Mouse (Mus musculus) forebrain, embryonic 12.5 days (tissue): ENCODE measurements around the gene Fam155a. TPM values are rescaled to one million over a fixed set of nuclear protein-coding genes. Genes with fewer than 3 reads are reported as not detected.

Source experiments
- ATAC-seq: fragments of 200-750 bp; cut with Nextera tagmentation; 2 replicates; pipeline ENCODE4 v1.8.0; 2017; ENCODE audit warnings: moderate TSS enrichment; ENCODE audit not compliant: low FRiP score
- H3K27ac ChIP-seq: fragments of 300-500 bp; sonication (generic); 2 replicates; pipeline ENCODE4 v1.5.1; 2016; ENCODE audit warnings: mild to moderate bottlenecking
- H3K27me3 ChIP-seq: fragments of 300-500 bp; sonication (generic); 2 replicates; pipeline ENCODE4 v1.6.1; 2016; ENCODE audit warnings: mild to moderate bottlenecking
- H3K36me3 ChIP-seq: fragments of 300-500 bp; sonication (generic); replicated peaks from 2 replicates; pipeline ENCODE4 v1.6.1; 2016; ENCODE audit warnings: mild to moderate bottlenecking
- H3K4me1 ChIP-seq: fragments of 300-500 bp; sonication (generic); 2 replicates; pipeline ENCODE4 v1.6.1; 2016
- H3K4me2 ChIP-seq: fragments of 300-500 bp; sonication (generic); 2 replicates; pipeline ENCODE4 v1.6.1; 2016; ENCODE audit warnings: mild to moderate bottlenecking, moderate library complexity
- H3K4me3 ChIP-seq: fragments of 300-500 bp; sonication (generic); replicated peaks from 2 replicates; pipeline ENCODE4 v1.5.1; 2016; ENCODE audit warnings: mild to moderate bottlenecking
- H3K9ac ChIP-seq: fragments of 300-500 bp; sonication (generic); 2 replicates; pipeline ENCODE4 v1.6.1; 2016; ENCODE audit warnings: mild to moderate bottlenecking
- H3K9me3 ChIP-seq: fragments of 300-500 bp; sonication (generic); 2 replicates; pipeline ENCODE4 v1.6.1; 2016
- WGBS: fragments of 180-500 bp; shearing (Covaris S2); methylation state at CpG from one replicate; pipeline ENCODE4 v1.1.7; 2016; 5-methylcytosine and 5-hydroxymethylcytosine counted together
- polyA plus RNA-seq: library from polyadenylated mRNA; unstranded; fragments of >200 nt; fragmentation: Nextera tagmentation; extraction: Ambion mirVana; gene quantifications from 2 replicates; pipeline ENCODE4 v1.2.1, GENCODE M21; 2016

The Fam155a gene
- polyA plus RNA-seq, 1 experiment from 2014 or later: 5.2 TPM

DNA sequence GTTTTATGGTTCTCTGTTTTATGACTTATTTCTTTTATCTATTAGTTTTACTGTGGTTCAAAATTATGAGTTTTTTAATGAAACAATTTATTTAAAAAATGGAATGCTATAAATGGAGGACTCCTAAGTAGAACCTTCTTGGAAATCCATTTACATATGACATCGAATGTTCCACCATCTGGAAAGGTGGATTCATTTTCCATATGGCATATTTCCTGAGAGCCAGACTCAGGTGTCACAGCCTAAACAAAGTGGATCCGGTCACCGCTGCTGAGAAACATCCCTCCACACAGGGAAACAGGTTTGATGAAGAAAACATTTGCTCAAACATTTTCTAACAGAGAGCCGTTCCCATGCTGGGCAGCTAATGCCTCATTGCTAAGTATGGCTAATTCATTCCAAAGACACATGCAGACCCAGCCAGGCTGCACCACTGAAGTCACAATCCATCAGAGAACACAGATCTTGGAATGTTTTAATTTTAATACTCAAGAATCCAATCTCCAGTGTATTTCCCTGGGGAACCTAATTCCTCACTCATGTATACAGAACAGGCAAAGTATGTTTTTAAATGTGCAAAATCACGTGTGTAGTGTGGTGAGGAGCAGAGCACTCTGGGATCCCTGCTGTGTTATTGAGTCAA lies 235.1 kb downstream of the Fam155a start:
- H3K4me3 ChIP-seq: no peak overlapping the region
- no peak overlapping the region for H3K27ac ChIP-seq
- H3K4me2 ChIP-seq: no peak overlapping the region
- H3K9me3 ChIP-seq: no peaks in the 10 kb centered on the region
- H3K4me1 ChIP-seq: no peaks in the 10 kb centered on the region
- H3K36me3 ChIP-seq: no peaks in the 10 kb centered on the region
- ATAC-seq: no peak
- no peak overlapping the region for H3K9ac ChIP-seq
- 86% methylated on average over 5 of the region's 5 CpGs for WGBS
- no peaks in the 10 kb centered on the region for H3K27me3 ChIP-seq

- no peak for ATAC-seq
- Histone ChIP-seq H3K9me3 (no peaks in the 10 kb centered on the region), H3K4me1 (no peaks in the 10 kb centered on the region), H3K4me2 (no peak overlapping the region), H3K4me3 (no peak overlapping the region), H3K36me3 (no peaks in the 10 kb centered on the region), H3K27me3 (no peaks in the 10 kb centered on the region), H3K9ac (no peak overlapping the region), H3K27ac (no peak overlapping the region)
- 78% methylated on average over 3 of the region's 3 CpGs for WGBS
These were observed 244.4 kb downstream of the Fam155a start for GRCm38 (mm10) chr8:9526515-9526914.

GRCm38 (mm10) chr8:9521577-9521976 lies 249.4 kb downstream of the Fam155a start:
- H3K27me3 ChIP-seq: no peaks in the 10 kb centered on the region
- 86% methylated on average over 2 of the region's 2 CpGs for WGBS
- ATAC-seq: no peak

DNA sequence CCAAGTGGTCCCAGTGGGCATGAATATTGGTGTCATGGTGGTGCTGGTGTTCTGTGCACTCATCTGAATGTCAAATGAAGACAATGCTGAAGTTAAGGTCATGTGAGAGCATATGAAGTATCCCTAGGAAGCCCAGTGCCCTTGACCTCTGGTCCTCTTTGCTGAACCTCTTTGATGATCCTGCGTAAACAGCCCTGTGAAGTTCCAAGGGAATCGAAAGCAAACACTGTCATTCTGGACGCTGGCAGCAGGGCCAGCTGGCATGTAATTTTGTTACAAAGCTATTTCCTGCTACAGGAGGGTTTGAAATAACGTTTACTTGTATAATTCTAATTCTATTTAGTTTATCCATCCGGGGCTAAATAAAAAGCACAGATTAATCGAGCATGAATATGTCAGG lies 270.2 kb downstream of the Fam155a start:
- H3K4me2 ChIP-seq: no peak overlapping the region
- WGBS: 66% methylated on average over 6 of the region's 6 CpGs
- H3K27me3 ChIP-seq: no peaks in the 10 kb centered on the region
- no peak overlapping the region for H3K9ac ChIP-seq
- H3K9me3 ChIP-seq: no peaks in the 10 kb centered on the region
- no peaks in the 10 kb centered on the region for H3K4me1 ChIP-seq
- ATAC-seq: no peak
- no peak overlapping the region for H3K27ac ChIP-seq
- H3K36me3 ChIP-seq: no peaks in the 10 kb centered on the region
- no peak overlapping the region for H3K4me3 ChIP-seq

More at GRCm38 (mm10) chr8:9521577-9521976, 249.4 kb downstream of the Fam155a start:
- H3K36me3 ChIP-seq: no peaks in the 10 kb centered on the region
- H3K9ac ChIP-seq: no peak overlapping the region
- no peak overlapping the region for H3K27ac ChIP-seq
- no peaks in the 10 kb centered on the region for H3K4me1 ChIP-seq
- H3K9me3 ChIP-seq: no peaks in the 10 kb centered on the region
- no peak overlapping the region for H3K4me2 ChIP-seq
- H3K4me3 ChIP-seq: no peak overlapping the region

DNA sequence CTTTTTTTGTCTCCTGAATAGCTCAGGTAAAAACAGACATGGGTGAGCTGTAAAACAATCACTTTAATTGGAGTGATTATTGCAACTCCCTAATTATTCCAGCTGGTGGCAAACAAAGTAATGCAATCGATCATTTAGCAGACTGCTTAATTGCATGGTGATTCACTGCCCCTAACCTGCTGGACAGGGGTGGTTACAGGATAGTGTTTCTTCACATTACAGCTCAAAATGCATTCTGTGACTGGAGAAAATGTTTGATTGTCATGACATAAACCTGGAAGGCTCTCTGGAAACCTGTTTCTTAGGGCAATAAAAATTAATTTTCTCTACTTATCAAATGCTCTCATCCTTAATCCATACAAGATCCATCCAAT lies 276.7 kb downstream of the Fam155a start:
- 0 out of 2 replicates have a peak, but pooled peaks have one; percentile 20 for ATAC-seq
- no peak overlapping the region for H3K4me3 ChIP-seq
- no peak overlapping the region for H3K9ac ChIP-seq
- peaks cover 9% of the 10 kb centered on the region for H3K4me1 ChIP-seq
- H3K27ac ChIP-seq: no peak overlapping the region
- no peaks in the 10 kb centered on the region for H3K27me3 ChIP-seq
- H3K4me2 ChIP-seq: no peak overlapping the region
- WGBS: 29% methylated on average over 1 of the region's 1 CpGs
- H3K9me3 ChIP-seq: no peaks in the 10 kb centered on the region
- H3K36me3 ChIP-seq: no peaks in the 10 kb centered on the region

GRCm38 (mm10) chr8:9493557-9494224 lies 277.3 kb downstream of the Fam155a start:
- Histone ChIP-seq H3K27ac (no peak overlapping the region), H3K4me1 (peaks cover 9% of the 10 kb centered on the region), H3K9me3 (no peaks in the 10 kb centered on the region), H3K36me3 (no peaks in the 10 kb centered on the region), H3K9ac (no peak overlapping the region), H3K27me3 (no peaks in the 10 kb centered on the region), H3K4me2 (no peak overlapping the region), H3K4me3 (no peak overlapping the region)
- peak; percentile 36; the same call in 1 of the 2 replicates for ATAC-seq
- WGBS: 63% methylated on average over 8 of the region's 8 CpGs

DNA sequence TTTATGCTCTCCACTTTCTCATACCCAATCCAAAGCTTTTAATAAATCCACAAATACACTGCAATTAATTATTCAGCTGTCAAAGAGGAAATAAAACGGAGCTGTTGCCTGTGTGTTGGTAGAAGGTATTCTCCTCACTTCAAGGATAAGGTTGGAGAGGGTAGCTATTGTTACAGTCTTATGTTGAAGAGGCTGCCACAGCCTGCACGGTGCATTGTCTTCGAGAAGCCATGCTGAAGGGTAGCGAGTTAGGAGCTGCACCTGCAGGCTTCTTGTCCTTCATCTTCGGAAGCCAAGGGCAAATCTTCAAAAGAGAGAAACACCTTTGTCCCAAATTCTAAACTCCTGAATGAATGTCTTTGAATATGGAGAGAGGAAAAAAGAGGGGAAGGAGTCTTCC lies 288.4 kb downstream of the Fam155a start:
- Histone ChIP-seq H3K9me3 (no peaks in the 10 kb centered on the region), H3K27me3 (no peaks in the 10 kb centered on the region), H3K36me3 (no peaks in the 10 kb centered on the region), H3K4me2 (no peak overlapping the region), H3K4me1 (0 out of 2 replicates have a peak, but pooled peaks cover 2% of the 10 kb centered on the region), H3K27ac (no peak overlapping the region), H3K4me3 (no peak overlapping the region), H3K9ac (no peak overlapping the region)
- ATAC-seq: no peak
- 50% methylated on average over 5 of the region's 5 CpGs for WGBS

DNA sequence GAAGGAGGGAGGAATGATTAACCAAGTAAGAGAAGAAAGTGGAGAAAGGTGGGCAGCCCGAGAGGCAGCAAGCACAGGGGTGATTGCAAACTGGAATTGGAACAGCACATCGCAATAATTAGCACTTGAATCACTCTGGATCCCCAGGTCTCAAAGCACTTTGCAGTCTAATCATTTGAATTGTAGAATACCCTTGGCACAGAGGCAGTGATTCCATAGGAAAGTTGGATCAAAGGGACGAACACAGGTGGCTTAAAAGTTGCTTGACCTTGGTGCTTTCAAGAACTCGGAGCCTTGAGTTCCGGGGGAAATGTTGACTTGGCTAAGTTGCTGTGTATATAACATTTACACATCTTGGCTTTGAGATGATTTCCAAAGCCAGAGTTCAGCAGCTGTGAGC lies 299.7 kb downstream of the Fam155a start:
- Histone ChIP-seq H3K4me2 (no peak overlapping the region), H3K36me3 (no peaks in the 10 kb centered on the region), H3K4me1 (no peaks in the 10 kb centered on the region), H3K9me3 (no peaks in the 10 kb centered on the region), H3K9ac (no peak overlapping the region), H3K27ac (no peak overlapping the region), H3K27me3 (no peaks in the 10 kb centered on the region), H3K4me3 (no peak overlapping the region)
- WGBS: 68% methylated on average over 5 of the region's 5 CpGs
- ATAC-seq: no peak

- no peak overlapping the region for H3K9ac ChIP-seq
- ATAC-seq: no peak
- no peak overlapping the region for H3K27ac ChIP-seq
- no peaks in the 10 kb centered on the region for H3K4me1 ChIP-seq
- H3K27me3 ChIP-seq: no peaks in the 10 kb centered on the region
- WGBS: 89% methylated on average over 3 of the region's 3 CpGs
- H3K4me2 ChIP-seq: no peak overlapping the region
- no peaks in the 10 kb centered on the region for H3K9me3 ChIP-seq
- no peak overlapping the region for H3K4me3 ChIP-seq
- no peaks in the 10 kb centered on the region for H3K36me3 ChIP-seq
These were observed 300.8 kb downstream of the Fam155a start for GRCm38 (mm10) chr8:9470114-9470513.

DNA sequence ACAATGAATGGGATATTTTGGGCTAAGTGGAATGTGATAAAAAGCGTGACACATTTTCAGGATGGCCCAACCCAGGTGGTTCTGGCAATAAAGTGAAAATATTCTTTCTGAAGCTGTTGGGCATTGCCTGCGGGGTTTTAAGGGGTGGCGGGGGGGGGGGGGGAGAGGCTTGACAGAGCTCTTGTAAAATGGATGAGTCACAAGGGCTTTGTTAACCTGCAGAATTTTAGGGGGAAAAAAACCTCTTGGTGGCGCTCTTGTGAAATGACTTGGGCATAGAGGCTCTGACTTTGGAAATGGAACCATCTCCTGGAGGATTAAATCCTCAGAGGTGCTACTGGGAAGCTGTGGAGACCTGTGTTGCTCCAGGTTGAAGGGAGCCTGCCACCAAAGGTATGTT lies 309.9 kb downstream of the Fam155a start:
- no peak for ATAC-seq
- Histone ChIP-seq H3K27me3 (no peaks in the 10 kb centered on the region), H3K9me3 (no peaks in the 10 kb centered on the region), H3K4me2 (no peak overlapping the region), H3K27ac (no peak overlapping the region), H3K4me1 (no peaks in the 10 kb centered on the region), H3K36me3 (no peaks in the 10 kb centered on the region), H3K4me3 (no peak overlapping the region), H3K9ac (no peak overlapping the region)
- WGBS: 65% methylated on average over 4 of the region's 4 CpGs

- no peak overlapping the region for H3K9ac ChIP-seq
- H3K27ac ChIP-seq: no peak overlapping the region
- ATAC-seq: no peak
- 88% methylated on average over 2 of the region's 2 CpGs for WGBS
- H3K36me3 ChIP-seq: no peaks in the 10 kb centered on the region
- no peaks in the 10 kb centered on the region for H3K4me1 ChIP-seq
- H3K9me3 ChIP-seq: no peaks in the 10 kb centered on the region
- H3K27me3 ChIP-seq: no peaks in the 10 kb centered on the region
- no peak overlapping the region for H3K4me2 ChIP-seq
- H3K4me3 ChIP-seq: no peak overlapping the region
These were observed 310.3 kb downstream of the Fam155a start for GRCm38 (mm10) chr8:9460707-9461106.

- H3K4me3 ChIP-seq: no peak overlapping the region
- no peak overlapping the region for H3K27ac ChIP-seq
- no peaks in the 10 kb centered on the region for H3K4me1 ChIP-seq
- WGBS: 76% methylated on average over 11 of the region's 11 CpGs
- no peak for ATAC-seq
- H3K9ac ChIP-seq: no peak overlapping the region
- H3K36me3 ChIP-seq: no peaks in the 10 kb centered on the region
- H3K27me3 ChIP-seq: no peaks in the 10 kb centered on the region
- no peak overlapping the region for H3K4me2 ChIP-seq
- no peaks in the 10 kb centered on the region for H3K9me3 ChIP-seq
These were observed 312.3 kb downstream of the Fam155a start for GRCm38 (mm10) chr8:9458614-9459013.

DNA sequence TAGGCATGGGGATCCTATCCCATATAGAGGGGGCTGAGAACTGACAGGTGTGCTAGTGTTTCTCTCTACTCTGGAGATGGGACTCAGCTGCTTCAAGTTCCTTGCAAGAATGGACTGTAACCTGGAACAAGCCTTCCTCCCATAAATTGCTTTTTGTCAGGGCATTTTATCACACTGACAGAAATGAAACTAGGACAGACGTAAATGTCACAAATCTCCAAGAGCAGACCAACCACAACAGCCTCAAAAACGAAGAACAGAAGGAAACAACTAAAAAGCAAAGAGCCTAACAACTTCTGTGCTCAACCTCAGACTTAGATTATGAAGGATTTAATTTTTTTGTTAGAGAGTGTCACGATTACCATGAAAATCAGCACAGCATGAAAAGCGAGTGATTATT lies 315.8 kb downstream of the Fam155a start:
- Histone ChIP-seq H3K9me3 (no peaks in the 10 kb centered on the region), H3K36me3 (no peaks in the 10 kb centered on the region), H3K4me1 (no peaks in the 10 kb centered on the region), H3K27me3 (no peaks in the 10 kb centered on the region), H3K9ac (no peak overlapping the region), H3K4me2 (no peak overlapping the region), H3K27ac (no peak overlapping the region), H3K4me3 (no peak overlapping the region)
- WGBS: 80% methylated on average over 4 of the region's 4 CpGs
- no peak for ATAC-seq
